Mouse (Mus musculus): ENCODE results near the gene Map3k20.

GRCm38 (mm10) chr2:72438941-72439533 lies 153.6 kb downstream of the Map3k20 start:
- TF ChIP-seq POLR2A (IDR thresholded peaks at IDR 0.05; ENCODE audit: low read depth, low read length) (no peak), CTCF (IDR thresholded peaks at IDR 0.05; ENCODE audit: extremely low read depth, insufficient read depth, insufficient read length, insufficient replicate concordance) (no peak)
